Mouse (Mus musculus) heart, postnatal 0 days (tissue): ENCODE measurements around the gene Tmem44.

Experiments used
- CTCF ChIP-seq: IDR thresholded peaks from 2 replicates; pipeline ENCODE4 v1.5.1; 2016; ENCODE audit warnings: antibody characterized with exemption, control low read depth, low read depth
- EP300 ChIP-seq: IDR thresholded peaks from 2 replicates; pipeline ENCODE4 v1.6.1; 2016; ENCODE audit warnings: antibody characterized with exemption, low read depth

GRCm38 (mm10) chr16:30509340-30509739, 41.3 kb downstream of the Tmem44 start:
- TF ChIP-seq CTCF (no peak), EP300 (no peak)
